Comparison of ENCODE assay signal across 8 mouse cellular contexts in the genomic region with DNA sequence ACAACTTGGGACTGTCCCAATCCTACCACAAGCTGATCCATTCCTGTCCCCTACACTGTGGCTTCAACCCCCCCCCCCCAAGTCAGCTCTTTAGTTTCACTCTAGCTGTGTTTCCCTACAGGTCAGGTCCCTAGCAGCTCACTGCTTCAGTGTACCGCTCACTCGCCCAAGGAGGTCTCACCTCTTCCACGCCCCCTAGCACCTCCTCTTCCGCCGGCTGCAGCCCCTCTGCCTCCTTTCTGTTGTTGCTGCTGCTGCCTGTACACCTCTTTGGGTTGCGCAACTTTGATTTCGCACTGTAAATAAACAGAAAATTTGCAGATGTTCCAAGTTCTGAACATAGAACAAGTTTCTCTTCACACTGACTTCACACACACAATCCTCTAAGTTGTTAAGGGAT. TPM values are rescaled to one million over a fixed set of nuclear protein-coding genes. Genes with fewer than 3 reads are reported as not detected.
DNase-seq lines count a peak whose midpoint lies in the region; ATAC-seq and TF ChIP-seq lines count a peak whose summit lies in the region.
"Had no signal": no experiment of that assay in that cellular context is flagged by ENCODE, and none has a peak within 500 bp of the region (broad histone marks: within the 10 kb centered on the region; RNA-seq: fewer than 3 reads in every experiment).

No protein-coding gene starts in this region.

- peak overlapping the region; percentile 80 to 96 (median 81) for H3K4me3 ChIP-seq in CH12.LX (replicated peaks in 1 of 3; ENCODE audit: low read depth in 2 of 3, low read length in 2 of 3, poor library complexity in 1 of 3)
- H3K4me3 ChIP-seq in forebrain, postnatal 0 days (ENCODE audit: low read depth, low read length): peak overlapping the region; percentile 82
- H3K4me3 ChIP-seq in liver, postnatal 0 days (ENCODE audit: low read depth, low read length): peak overlapping the region; percentile 93
- peak overlapping the region; percentile 97 for H3K4me3 ChIP-seq in stomach, embryonic 14.5 days (ENCODE audit: low read depth, low read length)

- peak overlapping the region; percentile 79 for H3K4me2 ChIP-seq in CH12.LX (ENCODE audit: insufficient read depth, low read depth, poor library complexity, severe bottlenecking)
- peak overlapping the region; percentile 88 for H3K4me2 ChIP-seq in forebrain, postnatal 0 days (ENCODE audit: low read depth)
- peak overlapping the region; percentile 100 for H3K4me2 ChIP-seq in liver, postnatal 0 days (ENCODE audit: low read depth, low read length)
- H3K4me2 ChIP-seq in stomach, embryonic 14.5 days (replicated peaks; ENCODE audit: low read depth, low read length): peak overlapping the region; percentile 82

- TF ChIP-seq RAD21 in CH12.LX (IDR thresholded peaks at IDR 0.05; ENCODE audit: low read depth, low read length): no peak

- H3K27ac ChIP-seq in CH12.LX (ENCODE audit: insufficient read depth, low read depth): no peak overlapping the region
- no peak overlapping the region for H3K27ac ChIP-seq in forebrain, postnatal 0 days (ENCODE audit: low read depth, low read length)
- H3K27ac ChIP-seq in liver, postnatal 0 days (ENCODE audit: low read depth): peak overlapping the region; percentile 23; the same call in 1 of the 2 replicates
- no peak overlapping the region for H3K27ac ChIP-seq in stomach, embryonic 14.5 days (ENCODE audit: low read length)

- no peak for TF ChIP-seq CTCF in CH12.LX (conservative IDR thresholded peaks at IDR 0.05 in 1 of 2, IDR thresholded peaks at IDR 0.05 in 1 of 2; ENCODE audit: low read depth in 2 of 2, low read length in 2 of 2)
- TF ChIP-seq CTCF in forebrain, postnatal 0 days (IDR thresholded peaks at IDR 0.05; ENCODE audit: low read depth): no peak
- TF ChIP-seq CTCF in liver, postnatal 0 days (IDR thresholded peaks at IDR 0.05; ENCODE audit: low read depth): no peak

- TF ChIP-seq EP300 in CH12.LX (IDR thresholded peaks at IDR 0.05; ENCODE audit: low read length): no peak
- TF ChIP-seq EP300 in liver, postnatal 0 days (IDR thresholded peaks at IDR 0.05; ENCODE audit: low read depth): no peak

- TF ChIP-seq POLR2A in CH12.LX (IDR thresholded peaks at IDR 0.05; ENCODE audit: low read depth, low read length): no peak; the same call in 1 of the 2 replicates

- no peaks in the 10 kb centered on the region for H3K27me3 ChIP-seq in CH12.LX (replicated peaks)
- H3K27me3 ChIP-seq in forebrain, postnatal 0 days (ENCODE audit: insufficient read depth, low read length): no peaks in the 10 kb centered on the region
- H3K27me3 ChIP-seq in liver, postnatal 0 days (ENCODE audit: insufficient read depth, low read length): no peaks in the 10 kb centered on the region
- no peaks in the 10 kb centered on the region for H3K27me3 ChIP-seq in stomach, embryonic 14.5 days (ENCODE audit: control insufficient read depth, insufficient read depth, low read length)

- H3K36me3 ChIP-seq in CH12.LX (replicated peaks in 1 of 2; ENCODE audit: control insufficient read depth in 1 of 2, insufficient read depth in 1 of 2, low read length in 1 of 2): peaks cover 34 to 58% of the 10 kb centered on the region in 2 experiments
- H3K36me3 ChIP-seq in forebrain, postnatal 0 days (ENCODE audit: insufficient read depth): peaks cover 37% of the 10 kb centered on the region
- peaks cover 41% of the 10 kb centered on the region for H3K36me3 ChIP-seq in liver, postnatal 0 days (replicated peaks; ENCODE audit: insufficient read depth, low read length)
- peaks cover 53% of the 10 kb centered on the region for H3K36me3 ChIP-seq in stomach, embryonic 14.5 days (ENCODE audit: control insufficient read depth, insufficient read depth, low read length)

- 14% methylated on average over 7 of the region's 7 CpGs for WGBS in forebrain, postnatal 0 days
- 24% methylated on average over 7 of the region's 7 CpGs for whole genome bisulfite sequencing in liver, postnatal 0 days (ENCODE audit: insufficient replicate concordance)
- WGBS in stomach, embryonic 14.5 days: 9% methylated on average over 7 of the region's 7 CpGs

- dilution Hi-C loops in CH12.LX (cut with MboI; ENCODE audit: extremely low pct_ligation_motif_present, extremely low pct_unique_long_range_greater_than_20kb, low sequenced_read_pairs): no loop called here

- in situ Hi-C loops in CH12.LX (cut with MboI; ENCODE audit: low pct_ligation_motif_present, low pct_unique_long_range_greater_than_20kb, low sequenced_read_pairs): no loop called here

- peak overlapping the region; percentile 98; the same call in 1 of the 2 replicates for H3K9ac ChIP-seq in CH12.LX (ENCODE audit: insufficient read depth, low read depth)
- no peak overlapping the region for H3K9ac ChIP-seq in forebrain, postnatal 0 days
- H3K9ac ChIP-seq in liver, postnatal 0 days (replicated peaks): 0 out of 2 replicates have a peak overlapping the region, but pooled peaks have one; percentile 5
- H3K9ac ChIP-seq in stomach, embryonic 14.5 days (replicated peaks; ENCODE audit: low read depth, low read length): no peak overlapping the region; the same call in 1 of the 2 replicates

- H3K9me3 ChIP-seq in CH12.LX (replicated peaks; ENCODE audit: low read length): no peaks in the 10 kb centered on the region
- no peaks in the 10 kb centered on the region for H3K9me3 ChIP-seq in forebrain, postnatal 0 days (ENCODE audit: low read length)
- H3K9me3 ChIP-seq in liver, postnatal 0 days (ENCODE audit: low read length): no peaks in the 10 kb centered on the region
- H3K9me3 ChIP-seq in stomach, embryonic 14.5 days (ENCODE audit: control insufficient read depth, low read depth, low read length): no peaks in the 10 kb centered on the region

- no peak for ATAC-seq in forebrain, postnatal 0 days
- no peak for ATAC-seq in liver, postnatal 0 days
- ATAC-seq in stomach, embryonic 14.5 days (ENCODE audit: insufficient number of reproducible peaks, insufficient read depth, low FRiP score, low read depth): no peak
- ATAC-seq in frontal cortex, adult (ENCODE audit: low TSS enrichment): no peak

- H3K79me2 ChIP-seq in CH12.LX (replicated peaks; ENCODE audit: control insufficient read depth, extremely low read depth, insufficient read depth, poor library complexity, severe bottlenecking): peaks cover 59% of the 10 kb centered on the region

- DNase-seq in 3T3-L1 (ENCODE audit: low read depth, low spot score): peak; percentile 50
- DNase-seq in CH12.LX (ENCODE audit: extremely low read depth): peak; percentile 67
- no peak for DNase-seq in forebrain, postnatal 0 days
- DNase-seq in liver, postnatal 0 days: peak; percentile 34
- no peak for DNase-seq in ovary, postnatal 10 days (ENCODE audit: low spot score)

- peaks cover 0 to 23% of the 10 kb centered on the region in 2 experiments; a peak in 2 of 4 replicates for H3K4me1 ChIP-seq in CH12.LX (ENCODE audit: control insufficient read depth in 1 of 2, insufficient read depth in 2 of 2)
- H3K4me1 ChIP-seq in forebrain, postnatal 0 days (ENCODE audit: insufficient read depth): peaks cover 3% of the 10 kb centered on the region; the same call in 1 of the 2 replicates
- peaks cover 23% of the 10 kb centered on the region for H3K4me1 ChIP-seq in liver, postnatal 0 days (ENCODE audit: insufficient read depth)
- peaks cover 6% of the 10 kb centered on the region for H3K4me1 ChIP-seq in stomach, embryonic 14.5 days (ENCODE audit: control insufficient read depth, insufficient read depth, low read length)

TF ChIP-seq in CH12.LX, 34 proteins besides CTCF, POLR2A, EP300 and RAD21:
- no peak for TF ChIP-seq MXI1 (IDR thresholded peaks at IDR 0.05; ENCODE audit: low read depth, low read length)
- no peak for TF ChIP-seq IRF4 (IDR thresholded peaks at IDR 0.05; ENCODE audit: low read depth, low read length)
- TF ChIP-seq JUND (conservative IDR thresholded peaks at IDR 0.05; ENCODE audit: low read depth, low read length): no peak
- TF ChIP-seq HCFC1 (IDR thresholded peaks at IDR 0.05; ENCODE audit: low read depth, low read length): no peak
- no peak for TF ChIP-seq E2F4 (IDR thresholded peaks at IDR 0.05; ENCODE audit: insufficient replicate concordance, low read depth, low read length)

RNA-seq across cellular contexts. Expression of a gene that starts 2.8 kb away (rescaled TPM):
- total RNA-seq in CH12.LX (2012; rRNA removed) (75.6 and 97.6 TPM in 2 replicates), CH12.LX (2014; rRNA removed) (165 and 211 TPM in 2 replicates)
- 207 and 256 TPM in 2 replicates for polyA plus RNA-seq in CH12.LX (2012; ENCODE audit: insufficient read length, low read depth)
- total RNA-seq in forebrain, postnatal 0 days (2014; rRNA removed): 176 and 207 TPM in 2 replicates
- polyA plus RNA-seq in forebrain, postnatal 0 days (2015; fragmentation: Nextera tagmentation; extraction: Ambion mirVana): 236 and 246 TPM in 2 replicates
- polyA plus RNA-seq in liver, postnatal 0 days (2015; fragmentation: Nextera tagmentation; extraction: Ambion mirVana): 32.6 and 33.3 TPM in 2 replicates
- 200 and 207 TPM in 2 replicates for polyA plus RNA-seq in stomach, embryonic 14.5 days (2014; fragmentation: Nextera tagmentation; extraction: Ambion mirVana)

RNA-seq across cellular contexts. Expression of a gene that starts 3.1 kb away (rescaled TPM):
- total RNA-seq in CH12.LX (2012; rRNA removed) (50.4 and 64.9 TPM in 2 replicates), CH12.LX (2014; rRNA removed) (67.3 and 70.9 TPM in 2 replicates)
- polyA plus RNA-seq in CH12.LX (2012; ENCODE audit: insufficient read length, low read depth): 47.4 and 52.4 TPM in 2 replicates
- 66.5 and 67.6 TPM in 2 replicates for total RNA-seq in forebrain, postnatal 0 days (2014; rRNA removed)
- polyA plus RNA-seq in forebrain, postnatal 0 days (2015; fragmentation: Nextera tagmentation; extraction: Ambion mirVana): 49.7 and 58.6 TPM in 2 replicates
- polyA plus RNA-seq in liver, postnatal 0 days (2015; fragmentation: Nextera tagmentation; extraction: Ambion mirVana): 9.2 and 10.6 TPM in 2 replicates
- 39.4 and 45.4 TPM in 2 replicates for polyA plus RNA-seq in stomach, embryonic 14.5 days (2014; fragmentation: Nextera tagmentation; extraction: Ambion mirVana)

RNA-seq across cellular contexts. Expression of a gene that starts 57.8 kb away (rescaled TPM):
- 0.72 and 0.84 TPM in 2 replicates for total RNA-seq in CH12.LX (2012; rRNA removed)
- total RNA-seq in CH12.LX (2014; rRNA removed): 0.50 and 1.0 TPM in 2 replicates
- 4.5 and 5.8 TPM in 2 replicates for polyA plus RNA-seq in CH12.LX (2012; ENCODE audit: insufficient read length, low read depth)
- total RNA-seq in forebrain, postnatal 0 days (2014; rRNA removed): 5.0 and 9.0 TPM in 2 replicates
- 3.1 and 3.3 TPM in 2 replicates for polyA plus RNA-seq in forebrain, postnatal 0 days (2015; fragmentation: Nextera tagmentation; extraction: Ambion mirVana)
- 0.96 and 1.4 TPM in 2 replicates for polyA plus RNA-seq in liver, postnatal 0 days (2015; fragmentation: Nextera tagmentation; extraction: Ambion mirVana)
- 2.4 and 3.7 TPM in 2 replicates for polyA plus RNA-seq in stomach, embryonic 14.5 days (2014; fragmentation: Nextera tagmentation; extraction: Ambion mirVana)
- total RNA-seq: hematopoietic stem cell, adult 5-6 weeks had no signal

RNA-seq across cellular contexts. Expression of a gene that starts 57.9 kb away (rescaled TPM):
- total RNA-seq in CH12.LX (2012; rRNA removed): 19.0 and 28.2 TPM in 2 replicates
- 41.3 and 52.2 TPM in 2 replicates for total RNA-seq in CH12.LX (2014; rRNA removed)
- 319 and 373 TPM in 2 replicates for polyA plus RNA-seq in CH12.LX (2012; ENCODE audit: insufficient read length, low read depth)
- total RNA-seq in forebrain, postnatal 0 days (2014; rRNA removed): 35.9 and 45.7 TPM in 2 replicates
- 93.0 and 120 TPM in 2 replicates for polyA plus RNA-seq in forebrain, postnatal 0 days (2015; fragmentation: Nextera tagmentation; extraction: Ambion mirVana)
- polyA plus RNA-seq in liver, postnatal 0 days (2015; fragmentation: Nextera tagmentation; extraction: Ambion mirVana): 38.1 and 45.4 TPM in 2 replicates
- 126 and 147 TPM in 2 replicates for polyA plus RNA-seq in stomach, embryonic 14.5 days (2014; fragmentation: Nextera tagmentation; extraction: Ambion mirVana)

Comparison
In these comparisons a context has a peak if more than half of its experiments do, and no peak if none do; other contexts are left out.
1. DNase-seq: peak in 3T3-L1 (single experiment), CH12.LX (single experiment) and liver, postnatal 0 days (single experiment); none in forebrain, postnatal 0 days (single experiment) and ovary, postnatal 10 days (single experiment).
2. H3K9ac ChIP-seq: peak in CH12.LX (single experiment) and liver, postnatal 0 days (single experiment); none in forebrain, postnatal 0 days (single experiment) and stomach, embryonic 14.5 days (single experiment).
3. Peak in every context shown above with its lines, with median percentiles within 50 percentile points of each other: H3K4me2 ChIP-seq and H3K4me3 ChIP-seq.